Mouse (Mus musculus) CH12.LX (cell line): ENCODE results near the gene Acot4.

ENCODE experiments used
- CTCF ChIP-seq, 2 experiments: IDR thresholded peaks in 1 of 2; conservative IDR thresholded peaks in 1 of 2; 2 replicates each; pipeline ENCODE4 v1.5.1; 2011 to 2012; ENCODE audit warnings: low read depth in 2 of 2, low read length in 2 of 2, improper control_type of control experiment in 1 of 2, inconsistent platforms in 1 of 2, mild to moderate bottlenecking in 1 of 2, moderate library complexity in 1 of 2
- ETS1 ChIP-seq: conservative IDR thresholded peaks from 2 replicates; pipeline ENCODE4 v1.6.1; 2012; ENCODE audit warnings: low read depth, mild to moderate bottlenecking, inconsistent platforms, low read length, improper control_type of control experiment, moderate library complexity
- HCFC1 ChIP-seq: IDR thresholded peaks from 2 replicates; pipeline ENCODE4 v1.6.1; 2012; ENCODE audit warnings: low read depth, mild to moderate bottlenecking, inconsistent platforms, low read length, improper control_type of control experiment
- MAZ ChIP-seq: IDR thresholded peaks from 2 replicates; pipeline ENCODE4 v1.6.1; 2012; ENCODE audit warnings: low read depth, mild to moderate bottlenecking, inconsistent platforms, low read length, improper control_type of control experiment, moderate library complexity
- MEF2A ChIP-seq: IDR thresholded peaks from 2 replicates; pipeline ENCODE4 v1.6.1; 2014; ENCODE audit warnings: low read depth, mild to moderate bottlenecking, inconsistent platforms, low read length, improper control_type of control experiment, borderline replicate concordance
- POLR2A ChIP-seq: IDR thresholded peaks from 2 replicates; pipeline ENCODE4 v1.6.1; 2011; ENCODE audit warnings: low read depth, mild to moderate bottlenecking, improper control_type of control experiment, low read length
- UBTF ChIP-seq: IDR thresholded peaks from 2 replicates; pipeline ENCODE4 v1.6.1; 2012; ENCODE audit warnings: low read depth, mild to moderate bottlenecking, inconsistent platforms, low read length, improper control_type of control experiment, moderate library complexity
- USF2 ChIP-seq: conservative IDR thresholded peaks from 2 replicates; pipeline ENCODE4 v1.6.1; 2011; ENCODE audit warnings: low read depth, low read length, improper control_type of control experiment
- ZNF384 ChIP-seq: IDR thresholded peaks from 2 replicates; pipeline ENCODE4 v1.6.1; 2012; ENCODE audit warnings: low read depth, low read length, improper control_type of control experiment, inconsistent platforms

- TF ChIP-seq MEF2A (no peak), USF2 (no peak), POLR2A (no peak), UBTF (no peak), ETS1 (no peak), HCFC1 (no peak), CTCF (conservative IDR thresholded peaks at IDR 0.05 in 1 of 2, IDR thresholded peaks at IDR 0.05 in 1 of 2; ENCODE audit: low read depth in 2 of 2, low read length in 2 of 2) (no peak), ZNF384 (no peak), MAZ (no peak)
These were observed 37.8 kb upstream of the Acot4 start for GRCm38 (mm10) chr12:84000418-84000817.
